Mouse (Mus musculus) small intestine, adult 2 months (tissue): Measurements from ENCODE around the gene Lrrc8a.

Experiments
- CTCF ChIP-seq: fragments of 200-500 bp; IDR thresholded peaks from 2 replicates; pipeline ENCODE4 v1.5.1; 2012; ENCODE audit warnings: low read depth, mild to moderate bottlenecking, control low read depth, inconsistent platforms, low read length, moderate library complexity, mixed read lengths; ENCODE audit not compliant: insufficient replicate concordance, insufficient read length; ENCODE audit errors: extremely low read depth
- POLR2A ChIP-seq: fragments of 200-500 bp; IDR thresholded peaks from 2 replicates; pipeline ENCODE4 v1.6.1; 2012; ENCODE audit warnings: low read depth, mild to moderate bottlenecking, control low read depth, inconsistent platforms, low read length, moderate library complexity

GRCm38 (mm10) chr2:30281651-30282050, 44.1 kb downstream of the Lrrc8a start:
- TF ChIP-seq CTCF (no peak), POLR2A (no peak)
